Mouse (Mus musculus) CH12F3 (cell line): Measurements from ENCODE around the gene Tfcp2.
"Not testable (repeated sequence)": the region's sequence is repeated elsewhere in the genome, so short reads cannot be mapped to it uniquely, and the experiment has no call there.

ENCODE experiments used
- in situ Hi-C: fragments of 300-500 bp; cut with MboI; formaldehyde crosslinking; loops from 2 replicates; pipeline ENCODE4 v1.14.3; 2020; ENCODE audit warnings: low sequenced_read_pairs

Tfcp2 gene

GRCm38 (mm10) chr15:100489263-100489662 lies 62.5 kb downstream of the Tfcp2 start:
- in situ Hi-C loops = no loop called here

GRCm38 (mm10) chr15:100488297-100488696 lies 63.5 kb downstream of the Tfcp2 start:
- in situ Hi-C loops = not testable (repeated sequence)

GRCm38 (mm10) chr15:100487050-100487449 lies 64.8 kb downstream of the Tfcp2 start:
- in situ Hi-C loops = no loop called here

- in situ Hi-C loops = no loop called here
These were observed 65.4 kb downstream of the Tfcp2 start for GRCm38 (mm10) chr15:100486450-100486849.

GRCm38 (mm10) chr15:100485576-100485975 lies 66.2 kb downstream of the Tfcp2 start:
- in situ Hi-C loops = no loop called here

- in situ Hi-C loops = no loop called here
These were observed 72.9 kb downstream of the Tfcp2 start for GRCm38 (mm10) chr15:100478925-100479324.

- in situ Hi-C loops = no loop called here
These were observed 73.5 kb downstream of the Tfcp2 start for GRCm38 (mm10) chr15:100478351-100478750.

GRCm38 (mm10) chr15:100473926-100474503 lies 77.8 kb downstream of the Tfcp2 start:
- in situ Hi-C loops = no loop called here

GRCm38 (mm10) chr15:100470037-100470436 lies 81.8 kb downstream of the Tfcp2 start:
- in situ Hi-C loops = no loop called here

- in situ Hi-C loops = no loop called here
These were observed 82.6 kb downstream of the Tfcp2 start for GRCm38 (mm10) chr15:100469189-100469545.

GRCm38 (mm10) chr15:100468295-100469188 lies 83.3 kb downstream of the Tfcp2 start, which contains the start of gene Letmd1:
Gene Letmd1, plus strand, starts transcription at chr15:100469023.
- in situ Hi-C loops = no loop called here

- in situ Hi-C loops = no loop called here
These were observed 84.1 kb downstream of the Tfcp2 start for GRCm38 (mm10) chr15:100467738-100468137.

GRCm38 (mm10) chr15:100465432-100465831 lies 86.4 kb downstream of the Tfcp2 start:
- in situ Hi-C loops = no loop called here

- in situ Hi-C loops = loop anchor here (5.0 kb wide), 1 partner anchor 149 kb away; no protein-coding TSS in a partner anchor
These were observed 88.1 kb downstream of the Tfcp2 start for GRCm38 (mm10) chr15:100463712-100464111.

GRCm38 (mm10) chr15:100462086-100462485 lies 89.7 kb downstream of the Tfcp2 start:
- in situ Hi-C loops = loop anchor here (5.0 kb wide), 1 partner anchor 150 kb away; no protein-coding TSS in a partner anchor

- in situ Hi-C loops = loop anchor here (5.0 kb wide), 1 partner anchor 151 kb away; no protein-coding TSS in a partner anchor
These were observed 90.2 kb downstream of the Tfcp2 start for GRCm38 (mm10) chr15:100461646-100462045.

- in situ Hi-C loops = loop anchor here (5.0 kb wide), 1 partner anchor 151 kb away; no protein-coding TSS in a partner anchor
These were observed 90.9 kb downstream of the Tfcp2 start for GRCm38 (mm10) chr15:100460942-100461341.

GRCm38 (mm10) chr15:100458055-100458454 lies 93.8 kb downstream of the Tfcp2 start:
- in situ Hi-C loops = no loop called here

GRCm38 (mm10) chr15:100457340-100457739 lies 94.5 kb downstream of the Tfcp2 start:
- in situ Hi-C loops = no loop called here

- in situ Hi-C loops = no loop called here
These were observed 95.3 kb downstream of the Tfcp2 start for GRCm38 (mm10) chr15:100456356-100456991.

- in situ Hi-C loops = no loop called here
These were observed 99.3 kb downstream of the Tfcp2 start for GRCm38 (mm10) chr15:100452486-100452885.
